Mouse (Mus musculus) neural tube, embryonic 14.5 days (tissue): ENCODE measurements around the gene Gp6. TPM values are rescaled to one million over a fixed set of nuclear protein-coding genes. Genes with fewer than 3 reads are reported as not detected.
"Not testable (repeated sequence)": the region's sequence is repeated elsewhere in the genome, so short reads cannot be mapped to it uniquely, and the experiment has no call there.

Experiments used
- ATAC-seq: fragments of 200-750 bp; cut with Nextera tagmentation; 2 replicates; pipeline ENCODE4 v1.8.0; 2017; ENCODE audit warnings: low read depth, mild to moderate bottlenecking, moderate TSS enrichment, moderate library complexity
- H3K27ac ChIP-seq: fragments of 300-500 bp; sonication (generic); 2 replicates; pipeline ENCODE4 v1.5.1; 2014; ENCODE audit warnings: low read depth, mild to moderate bottlenecking, control low read depth, low read length, moderate library complexity, mixed read lengths
- H3K27me3 ChIP-seq: fragments of 300-500 bp; sonication (generic); 2 replicates; pipeline ENCODE4 v1.6.1; 2014; ENCODE audit warnings: low read length; ENCODE audit not compliant: control insufficient read depth, insufficient read depth
- H3K36me3 ChIP-seq: fragments of 300-500 bp; sonication (generic); 2 replicates; pipeline ENCODE4 v1.6.1; 2014; ENCODE audit warnings: low read length, mixed read lengths; ENCODE audit not compliant: control insufficient read depth, insufficient read depth
- H3K4me1 ChIP-seq: fragments of 300-500 bp; sonication (generic); 2 replicates; pipeline ENCODE4 v1.6.1; 2014; ENCODE audit warnings: low read length; ENCODE audit not compliant: control insufficient read depth, insufficient read depth
- H3K4me2 ChIP-seq: fragments of 300-500 bp; sonication (generic); 2 replicates; pipeline ENCODE4 v1.6.1; 2014; ENCODE audit warnings: mild to moderate bottlenecking, low read depth, low read length, control low read depth
- H3K4me3 ChIP-seq: fragments of 300-500 bp; sonication (generic); 2 replicates; pipeline ENCODE4 v1.5.1; 2014; ENCODE audit warnings: low read depth, low read length, control low read depth, mixed read lengths
- H3K9ac ChIP-seq: fragments of 300-500 bp; sonication (generic); replicated peaks from 2 replicates; pipeline ENCODE4 v1.6.1; 2014; ENCODE audit warnings: low read depth, mild to moderate bottlenecking, control low read depth, low read length, mixed read lengths
- H3K9me3 ChIP-seq: fragments of 300-500 bp; sonication (generic); 2 replicates; pipeline ENCODE4 v1.6.1; 2016; ENCODE audit warnings: low read length; ENCODE audit not compliant: control insufficient read depth
- WGBS: fragments of 180-500 bp; shearing (Covaris S2); extraction: QIAGEN DNeasy Blood & Tissue Kit; methylation state at CpG from one replicate; pipeline ENCODE4 v1.1.7; 2014; 5-methylcytosine and 5-hydroxymethylcytosine counted together
- microRNA-seq: library from miRNA; unstranded; fragments of <30 nt; microRNA quantifications from one replicate; pipeline ENCODE4, GENCODE M21; 2016
- polyA plus RNA-seq: library from polyadenylated mRNA; unstranded; fragments of >200 nt; fragmentation: Nextera tagmentation; extraction: Ambion mirVana; gene quantifications from 2 replicates; pipeline ENCODE4 v1.2.1, GENCODE M21; 2014

The Gp6 gene
- polyA plus RNA-seq, 1 experiment from 2014 or later = not detected

- no peaks in the 10 kb centered on the region for H3K27me3 ChIP-seq
- no peak overlapping the region for H3K9ac ChIP-seq
- H3K4me2 ChIP-seq = no peak overlapping the region
- H3K4me1 ChIP-seq = no peaks in the 10 kb centered on the region
- no peak overlapping the region for H3K27ac ChIP-seq
- ATAC-seq = no peak
- 76% methylated on average over 4 of the region's 4 CpGs for WGBS
- 0 out of 2 replicates have a peak, but pooled peaks cover 3% of the 10 kb centered on the region for H3K36me3 ChIP-seq
- no peaks in the 10 kb centered on the region for H3K9me3 ChIP-seq
- no peak overlapping the region for H3K4me3 ChIP-seq
Observed at GRCm38 (mm10) chr7:4420230-4420629, 22.7 kb upstream of the Gp6 start.

DNA sequence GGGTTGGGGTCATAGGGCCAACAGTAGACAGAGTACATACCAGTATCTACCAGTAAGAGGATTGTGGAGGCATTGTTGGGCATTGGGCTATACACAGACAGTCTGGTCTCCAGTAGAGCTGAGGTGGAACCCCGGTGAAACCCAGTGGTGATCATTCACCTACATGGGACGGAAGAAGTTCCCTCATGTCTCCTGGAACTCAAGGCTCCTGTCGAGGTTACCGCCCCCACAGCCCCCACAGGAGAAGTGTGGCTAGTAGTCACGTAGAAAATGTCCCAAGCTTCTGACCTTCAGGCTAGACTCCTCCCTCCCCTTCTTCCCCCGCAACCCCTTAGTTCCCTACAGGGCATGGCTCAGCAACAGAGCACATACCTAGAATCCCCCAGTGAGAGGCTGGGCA, 22.1 kb upstream of the Gp6 start:
- WGBS = 86% methylated on average over 6 of the region's 6 CpGs
- Histone ChIP-seq H3K4me1 (no peaks in the 10 kb centered on the region), H3K4me3 (no peak overlapping the region), H3K27ac (no peak overlapping the region), H3K9ac (no peak overlapping the region), H3K36me3 (no peaks in the 10 kb centered on the region), H3K9me3 (no peaks in the 10 kb centered on the region), H3K4me2 (no peak overlapping the region), H3K27me3 (no peaks in the 10 kb centered on the region)
- no peak for ATAC-seq

GRCm38 (mm10) chr7:4412406-4412805, 14.9 kb upstream of the Gp6 start:
- not testable (repeated sequence) for H3K9ac ChIP-seq, H3K4me3 ChIP-seq, ATAC-seq, H3K4me2 ChIP-seq, H3K27ac ChIP-seq, H3K27me3 ChIP-seq, H3K36me3 ChIP-seq, H3K9me3 ChIP-seq, H3K4me1 ChIP-seq
- whole genome bisulfite sequencing = 97% methylated on average over 15 of the region's 15 CpGs

DNA sequence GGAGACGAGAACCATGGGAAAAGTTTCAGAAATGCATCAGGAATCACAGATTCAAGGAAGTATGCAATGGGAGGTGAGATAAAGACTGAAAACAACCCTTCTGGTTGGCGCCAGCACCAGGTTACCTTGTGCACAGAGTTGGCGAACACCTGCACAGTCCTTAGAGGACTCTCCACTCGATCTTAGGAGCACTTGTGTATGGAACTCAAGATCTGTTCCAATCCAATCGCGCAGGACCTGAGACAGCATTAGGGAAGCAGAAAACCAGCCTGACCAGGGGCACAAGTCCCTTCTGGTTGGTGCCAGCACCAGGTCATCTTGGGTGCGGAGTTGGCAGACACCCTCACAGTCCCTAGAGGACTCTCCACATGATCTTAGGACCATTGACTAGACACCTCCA, 24.0 kb downstream of the Gp6 start:
- Histone ChIP-seq H3K27ac (no peak overlapping the region), H3K9ac (no peak overlapping the region), H3K4me3 (no peak overlapping the region), H3K36me3 (no peaks in the 10 kb centered on the region), H3K4me2 (no peak overlapping the region), H3K4me1 (no peaks in the 10 kb centered on the region), H3K27me3 (no peaks in the 10 kb centered on the region), H3K9me3 (no peaks in the 10 kb centered on the region)
- 84% methylated on average over 7 of the region's 7 CpGs for WGBS
- no peak for ATAC-seq

- no peaks in the 10 kb centered on the region for H3K36me3 ChIP-seq
- H3K27ac ChIP-seq = no peak within 1 kb of the TSS
- no peaks in the 10 kb centered on the region for H3K4me1 ChIP-seq
- no peak within 1 kb of the TSS for H3K9ac ChIP-seq
- H3K4me3 ChIP-seq = no peak within 1 kb of the TSS
- H3K27me3 ChIP-seq = no peaks in the 10 kb centered on the region
- no peaks in the 10 kb centered on the region for H3K9me3 ChIP-seq
- ATAC-seq = no peak
- no peak within 1 kb of the TSS for H3K4me2 ChIP-seq
Observed at GRCm38 (mm10) chr7:4337509-4337908, 60.0 kb downstream of the Gp6 start, which contains the start of gene Ncr1. Gene Ncr1 (plus strand): TSS chr7:4337724.

DNA sequence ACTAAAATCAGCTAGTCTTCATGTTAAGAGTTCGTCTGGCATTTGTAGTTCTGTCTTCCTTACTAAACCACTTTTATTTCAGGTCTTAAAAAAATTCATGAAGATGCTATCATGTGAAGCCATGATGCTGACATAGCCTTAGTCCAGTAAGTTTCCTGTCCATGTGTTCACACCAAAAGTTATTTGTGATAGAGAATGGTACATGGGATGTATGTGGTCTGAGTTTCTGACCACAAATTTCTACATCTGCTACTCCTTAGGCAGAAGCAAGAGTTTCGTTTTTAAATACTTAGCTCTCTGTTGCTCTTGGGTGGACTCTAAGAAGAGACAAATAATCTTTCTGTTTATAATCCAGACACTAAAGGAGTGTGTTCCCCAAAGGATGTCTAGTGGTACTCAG, 74.2 kb downstream of the Gp6 start:
- H3K4me2 ChIP-seq = no peak overlapping the region
- no peaks in the 10 kb centered on the region for H3K27me3 ChIP-seq
- no peaks in the 10 kb centered on the region for H3K36me3 ChIP-seq
- H3K9me3 ChIP-seq = no peaks in the 10 kb centered on the region
- 80% methylated on average over 2 of the region's 2 CpGs for WGBS
- no peak overlapping the region for H3K4me3 ChIP-seq
- H3K27ac ChIP-seq = no peak overlapping the region
- ATAC-seq = no peak
- H3K9ac ChIP-seq = no peak overlapping the region
- H3K4me1 ChIP-seq = no peaks in the 10 kb centered on the region

Small RNA genes within 50 kb of the gene (microRNA-seq; reads per million reads assigned to microRNA genes)
- gene Gm24605 (not detected), gene Gm24752 (not detected), gene Gm25349 (not detected)

Other genes starting within 250 kb of the Gp6 start
- 4.1 and 4.6 TPM in 2 replicates for gene Leng9, start 247.4 kb downstream of the Gp6 start, polyA plus RNA-seq
- 3.0 and 9.8 TPM in 2 replicates for gene Cdc42ep5, start 232.9 kb downstream of the Gp6 start, polyA plus RNA-seq
- gene Lilra5, start 160.0 kb downstream of the Gp6 start, polyA plus RNA-seq = not detected in 2 replicates
- gene Ncr1, start 60.0 kb downstream of the Gp6 start, polyA plus RNA-seq = not detected in 2 replicates
- gene Rdh13, start 47.9 kb upstream of the Gp6 start, polyA plus RNA-seq = 43.7 and 44.6 TPM in 2 replicates
- gene Eps8l1, start 62.9 kb upstream of the Gp6 start, polyA plus RNA-seq = 5.9 and 6.9 TPM in 2 replicates
- gene Ppp1r12c, start 103.9 kb upstream of the Gp6 start, polyA plus RNA-seq = 48.6 and 52.4 TPM in 2 replicates
- gene Tnnt1, start 118.6 kb upstream of the Gp6 start, polyA plus RNA-seq = 2.8 and 4.9 TPM in 2 replicates
- 0.84 and 2.0 TPM in 2 replicates for gene Tnni3, start 126.5 kb upstream of the Gp6 start, polyA plus RNA-seq
- 0.66 and 0.91 TPM in 2 replicates for gene Dnaaf3, start 134.7 kb upstream of the Gp6 start, polyA plus RNA-seq
- 71.5 and 79.9 TPM in 2 replicates for gene Syt5, start 149.8 kb upstream of the Gp6 start, polyA plus RNA-seq
- gene Ptprh, start 206.3 kb upstream of the Gp6 start, polyA plus RNA-seq = 0.20 and 0.22 TPM in 2 replicates
- gene Tmem86b, start 233.7 kb upstream of the Gp6 start, polyA plus RNA-seq = 3.3 and 3.4 TPM in 2 replicates